In genomic region chr13:80887842-80888241, GRCm38 (mm10) we compare ENCODE assay signal across 22 mouse cellular contexts. TPM values are rescaled to one million over a fixed set of nuclear protein-coding genes. Genes with fewer than 3 reads are reported as not detected.
DNase-seq lines count a peak whose midpoint lies in the region; ATAC-seq and TF ChIP-seq lines count a peak whose summit lies in the region.
"Had no signal": no experiment of that assay in that cellular context is flagged by ENCODE, and none has a peak within 500 bp of the region (broad histone marks: within the 10 kb centered on the region; RNA-seq: fewer than 3 reads in every experiment).

No protein-coding gene starts in this region.

- H3K9ac ChIP-seq in liver, embryonic 12.5 days = no peak overlapping the region
- no peak overlapping the region for H3K9ac ChIP-seq in liver, embryonic 11.5 days (ENCODE audit: low read depth, low read length)
- no peak overlapping the region for H3K9ac ChIP-seq in midbrain, postnatal 0 days (replicated peaks; ENCODE audit: low read length, poor library complexity, severe bottlenecking)
- H3K9ac ChIP-seq in midbrain, embryonic 13.5 days (replicated peaks) = no peak overlapping the region; the same call in 1 of the 2 replicates
- H3K9ac ChIP-seq in hindbrain, embryonic 13.5 days = no peak overlapping the region
- H3K9ac ChIP-seq: embryonic facial prominence, embryonic 15.5 days; hindbrain, embryonic 12.5 days had no signal

- peak overlapping the region; percentile 100 for H3K27ac ChIP-seq in gastrocnemius, adult 2 months
- H3K27ac ChIP-seq in liver, embryonic 12.5 days = peak overlapping the region; percentile 10; the same call in 1 of the 2 replicates
- no peak overlapping the region for H3K27ac ChIP-seq in liver, embryonic 11.5 days (ENCODE audit: low read depth, low read length)
- 0 out of 2 replicates have a peak overlapping the region, but pooled peaks have one; percentile 12 for H3K27ac ChIP-seq in midbrain, postnatal 0 days (ENCODE audit: low read depth, low read length)
- no peak overlapping the region for H3K27ac ChIP-seq in midbrain, embryonic 13.5 days
- H3K27ac ChIP-seq in hindbrain, embryonic 13.5 days = no peak overlapping the region
- H3K27ac ChIP-seq: embryonic facial prominence, embryonic 15.5 days; hindbrain, embryonic 12.5 days had no signal

- WGBS in liver, embryonic 12.5 days (ENCODE audit: insufficient replicate concordance) = 55% methylated on average over 2 of the region's 2 CpGs
- 73% methylated on average over 2 of the region's 2 CpGs for WGBS in liver, embryonic 11.5 days
- WGBS in midbrain, postnatal 0 days = 82% methylated on average over 2 of the region's 2 CpGs
- 78% methylated on average over 2 of the region's 2 CpGs for WGBS in midbrain, embryonic 13.5 days
- 86% methylated on average over 2 of the region's 2 CpGs for WGBS in hindbrain, embryonic 13.5 days

- DNase-seq in gastrocnemius, adult 2 months = no peak
- DNase-seq in gastrocnemius, postnatal 25 days = no peak
- no peak for DNase-seq in liver, embryonic 11.5 days (ENCODE audit: low spot score)
- no peak for DNase-seq in midbrain, postnatal 0 days (ENCODE audit: low spot score)
- DNase-seq: adrenal gland, adult 2 months; adrenal gland, postnatal 25 days; cerebellum, adult 2 months; cerebellum, postnatal 14 days; embryo, embryonic 11 days; heart, adult 18-20 months; heart, postnatal 10 days; heart, postnatal 4 days had no signal

- no peak for TF ChIP-seq CTCF in gastrocnemius, adult 2 months (IDR thresholded peaks at IDR 0.05)
- TF ChIP-seq CTCF in midbrain, postnatal 0 days (IDR thresholded peaks at IDR 0.05) = no peak

- intact Hi-C loops in gastrocnemius, adult 2 months (cut with DNase I) = no loop called here

- no peaks in the 10 kb centered on the region for H3K27me3 ChIP-seq in liver, embryonic 12.5 days (replicated peaks)
- H3K27me3 ChIP-seq in liver, embryonic 11.5 days (replicated peaks; ENCODE audit: control insufficient read depth, insufficient read depth, low read length) = no peaks in the 10 kb centered on the region
- no peaks in the 10 kb centered on the region for H3K27me3 ChIP-seq in midbrain, postnatal 0 days (ENCODE audit: insufficient read depth, low read length)
- no peaks in the 10 kb centered on the region for H3K27me3 ChIP-seq in midbrain, embryonic 13.5 days
- no peaks in the 10 kb centered on the region for H3K27me3 ChIP-seq in hindbrain, embryonic 13.5 days
- H3K27me3 ChIP-seq: embryonic facial prominence, embryonic 15.5 days; hindbrain, embryonic 12.5 days; Patski had no signal

- H3K4me2 ChIP-seq in liver, embryonic 12.5 days = no peak overlapping the region
- H3K4me2 ChIP-seq in liver, embryonic 11.5 days = no peak overlapping the region
- no peak overlapping the region for H3K4me2 ChIP-seq in midbrain, postnatal 0 days (ENCODE audit: low read depth, low read length, poor library complexity, severe bottlenecking)
- no peak overlapping the region for H3K4me2 ChIP-seq in midbrain, embryonic 13.5 days (replicated peaks)
- no peak overlapping the region for H3K4me2 ChIP-seq in hindbrain, embryonic 13.5 days
- H3K4me2 ChIP-seq: embryonic facial prominence, embryonic 15.5 days had no signal

- no peak for ATAC-seq in liver, embryonic 12.5 days
- no peak for ATAC-seq in liver, embryonic 11.5 days (replicated peaks; ENCODE audit: low FRiP score)
- no peak for ATAC-seq in midbrain, postnatal 0 days (ENCODE audit: low FRiP score)
- no peak for ATAC-seq in midbrain, embryonic 13.5 days
- ATAC-seq in hindbrain, embryonic 13.5 days (ENCODE audit: low FRiP score) = no peak
- ATAC-seq: activated CD4-positive, CD25-positive, alpha-beta regulatory T cell, adult 4 months; forebrain, embryonic 14.5 days; Patski had no signal

- H3K36me3 ChIP-seq in liver, embryonic 12.5 days = peaks cover 41% of the 10 kb centered on the region
- H3K36me3 ChIP-seq in liver, embryonic 11.5 days (ENCODE audit: control insufficient read depth, insufficient read depth, low read length) = peaks cover 20% of the 10 kb centered on the region
- peaks cover 17% of the 10 kb centered on the region for H3K36me3 ChIP-seq in midbrain, postnatal 0 days (ENCODE audit: insufficient read depth, low read length)
- H3K36me3 ChIP-seq in midbrain, embryonic 13.5 days = peaks cover 35% of the 10 kb centered on the region
- peaks cover 34% of the 10 kb centered on the region for H3K36me3 ChIP-seq in hindbrain, embryonic 13.5 days

- peaks cover 5% of the 10 kb centered on the region; the same call in 1 of the 2 replicates for H3K4me1 ChIP-seq in liver, embryonic 12.5 days
- no peaks in the 10 kb centered on the region for H3K4me1 ChIP-seq in liver, embryonic 11.5 days (replicated peaks; ENCODE audit: control insufficient read depth, insufficient read depth, low read length)
- no peaks in the 10 kb centered on the region for H3K4me1 ChIP-seq in midbrain, postnatal 0 days (ENCODE audit: insufficient read depth, low read length)
- H3K4me1 ChIP-seq in midbrain, embryonic 13.5 days (replicated peaks) = peaks cover 11% of the 10 kb centered on the region
- peaks cover 3% of the 10 kb centered on the region for H3K4me1 ChIP-seq in hindbrain, embryonic 13.5 days (replicated peaks)
- H3K4me1 ChIP-seq: embryonic facial prominence, embryonic 15.5 days; hindbrain, embryonic 12.5 days had no signal

- H3K4me3 ChIP-seq in gastrocnemius, adult 2 months = no peak overlapping the region; the same call in 1 of the 2 replicates
- no peak overlapping the region for H3K4me3 ChIP-seq in liver, embryonic 12.5 days
- H3K4me3 ChIP-seq in liver, embryonic 11.5 days (ENCODE audit: low read depth, low read length) = no peak overlapping the region
- H3K4me3 ChIP-seq in midbrain, postnatal 0 days (ENCODE audit: low read depth, low read length) = no peak overlapping the region
- no peak overlapping the region for H3K4me3 ChIP-seq in midbrain, embryonic 13.5 days (replicated peaks)
- no peak overlapping the region for H3K4me3 ChIP-seq in hindbrain, embryonic 13.5 days
- H3K4me3 ChIP-seq: embryonic facial prominence, embryonic 15.5 days; hindbrain, embryonic 12.5 days had no signal

- H3K9me3 ChIP-seq in liver, embryonic 12.5 days (replicated peaks) = no peaks in the 10 kb centered on the region
- H3K9me3 ChIP-seq in liver, embryonic 11.5 days (ENCODE audit: control insufficient read depth, low read length) = no peaks in the 10 kb centered on the region
- H3K9me3 ChIP-seq in midbrain, postnatal 0 days (ENCODE audit: low read length) = no peaks in the 10 kb centered on the region
- no peaks in the 10 kb centered on the region for H3K9me3 ChIP-seq in midbrain, embryonic 13.5 days
- H3K9me3 ChIP-seq in hindbrain, embryonic 13.5 days = no peaks in the 10 kb centered on the region
- H3K9me3 ChIP-seq: embryonic facial prominence, embryonic 15.5 days; forebrain, embryonic 10.5 days; heart, embryonic 10.5 days; hindbrain, embryonic 12.5 days had no signal

RNA-seq across cellular contexts. Expression of gene Arrdc3, which starts 4.7 kb away (rescaled TPM):
- 100 to 1,000 TPM in 1 of 2 experiments, 10 to 100 TPM in 1; 21.1 to 141 TPM for total RNA-seq in gastrocnemius, adult 2 months (2021)
- total RNA-seq in gastrocnemius, postnatal 25 days (2021) = 10 to 100 TPM; 29.2 to 39.4 TPM
- 18.8 and 21.5 TPM in 2 replicates for polyA plus RNA-seq in liver, embryonic 12.5 days (2016; fragmentation: Nextera tagmentation; extraction: Ambion mirVana)
- polyA plus RNA-seq in liver, embryonic 11.5 days (2014; fragmentation: Nextera tagmentation; extraction: Ambion mirVana) = 25.9 and 30.8 TPM in 2 replicates
- total RNA-seq in midbrain, postnatal 0 days (2014; rRNA removed) = 74.3 and 82.0 TPM in 2 replicates
- polyA plus RNA-seq in midbrain, postnatal 0 days (2015; fragmentation: Nextera tagmentation; extraction: Ambion mirVana) = 42.2 and 42.5 TPM in 2 replicates
- 54.0 and 57.1 TPM in 2 replicates for polyA plus RNA-seq in midbrain, embryonic 13.5 days (2015; fragmentation: Nextera tagmentation; extraction: Ambion mirVana)
- 49.3 and 49.9 TPM in 2 replicates for polyA plus RNA-seq in hindbrain, embryonic 13.5 days (2015; fragmentation: Nextera tagmentation; extraction: Ambion mirVana)

Comparison
In these comparisons a context has a peak if more than half of its experiments do, and no peak if none do; other contexts are left out.
1. H3K27ac ChIP-seq: peak in gastrocnemius, adult 2 months (single experiment), liver, embryonic 12.5 days (single experiment) and midbrain, postnatal 0 days (single experiment); none in liver, embryonic 11.5 days (single experiment), midbrain, embryonic 13.5 days (single experiment) and hindbrain, embryonic 13.5 days (single experiment).